Mouse (Mus musculus): ENCODE results near the gene Bdh1.
A peak's percentile ranks its signal among the peaks of the same experiment; 100 is the strongest.
"Not testable (repeated sequence)": the region's sequence is repeated elsewhere in the genome, so short reads cannot be mapped to it uniquely, and the experiment has no call there.

Gene Bdh1

GRCm38 (mm10) chr16:31422000-31422399, at the start of gene Bdh1:
Bdh1 (plus strand) TSS chr16:31422280.
- no peak for DNase-seq

- not testable (repeated sequence) for DNase-seq
These were observed 49.8 kb upstream of the Bdh1 start for GRCm38 (mm10) chr16:31372316-31372715.

GRCm38 (mm10) chr16:31375877-31376582, 46.0 kb upstream of the Bdh1 start:
- not testable (repeated sequence) for DNase-seq

- DNase-seq: not testable (repeated sequence)
These were observed 33.8 kb upstream of the Bdh1 start for GRCm38 (mm10) chr16:31388269-31388668.

- DNase-seq: no peak
These were observed 22.8 kb upstream of the Bdh1 start for GRCm38 (mm10) chr16:31399231-31399630.

- DNase-seq: no peak
These were observed 21.0 kb upstream of the Bdh1 start for GRCm38 (mm10) chr16:31400908-31401692.

GRCm38 (mm10) chr16:31402096-31402495, 20.0 kb upstream of the Bdh1 start:
- DNase-seq: no peak

GRCm38 (mm10) chr16:31403971-31404370, 18.1 kb upstream of the Bdh1 start:
- no peak for DNase-seq

GRCm38 (mm10) chr16:31405040-31405439, 17.0 kb upstream of the Bdh1 start:
- DNase-seq: peak; percentile 14

- no peak for DNase-seq
These were observed 14.2 kb upstream of the Bdh1 start for GRCm38 (mm10) chr16:31407872-31408271.

- DNase-seq: no peak
These were observed 11.1 kb upstream of the Bdh1 start for GRCm38 (mm10) chr16:31410969-31411368.

- peak; percentile 43 for DNase-seq
These were observed 9.8 kb upstream of the Bdh1 start for GRCm38 (mm10) chr16:31412321-31412720.

- DNase-seq: no peak
These were observed 8.3 kb upstream of the Bdh1 start for GRCm38 (mm10) chr16:31413777-31414176.

- DNase-seq: no peak
These were observed 6.1 kb upstream of the Bdh1 start for GRCm38 (mm10) chr16:31415885-31416450.

- no peak for DNase-seq
These were observed 3.4 kb upstream of the Bdh1 start for GRCm38 (mm10) chr16:31418704-31419103.

- DNase-seq: no peak
These were observed 2.6 kb upstream of the Bdh1 start for GRCm38 (mm10) chr16:31419457-31419856.

GRCm38 (mm10) chr16:31422722-31423121, 642 bp downstream of the Bdh1 start:
- DNase-seq: no peak

GRCm38 (mm10) chr16:31423368-31423767, 1.3 kb downstream of the Bdh1 start:
- no peak for DNase-seq

GRCm38 (mm10) chr16:31424416-31425187, 2.5 kb downstream of the Bdh1 start:
- DNase-seq: no peak

GRCm38 (mm10) chr16:31425508-31425907, 3.4 kb downstream of the Bdh1 start:
- peak; percentile 83 for DNase-seq

GRCm38 (mm10) chr16:31426496-31427126, 4.5 kb downstream of the Bdh1 start:
- no peak for DNase-seq

GRCm38 (mm10) chr16:31428335-31428674, 6.2 kb downstream of the Bdh1 start:
- no peak for DNase-seq

Measured in lung, postnatal 36 days (tissue).